Mouse (Mus musculus) heart, adult 2 months (tissue): ENCODE measurements around the gene Lmtk2.

ENCODE experiments used
- CTCF ChIP-seq: fragments of 200-600 bp; IDR thresholded peaks from 2 replicates; pipeline ENCODE4 v1.8.1; 2022; ENCODE audit warnings: antibody characterized with exemption, mild to moderate bottlenecking, moderate library complexity
- EP300 ChIP-seq: fragments of 200-500 bp; IDR thresholded peaks from 2 replicates; pipeline ENCODE4 v1.6.1; 2011; ENCODE audit warnings: low read depth, low read length, control low read depth; ENCODE audit not compliant: insufficient read depth
- POLR2A ChIP-seq: fragments of 200-500 bp; IDR thresholded peaks from 2 replicates; pipeline ENCODE4 v1.6.1; 2011; ENCODE audit warnings: mild to moderate bottlenecking, low read depth, low read length, control low read depth; ENCODE audit not compliant: insufficient read depth

- no peak for TF ChIP-seq CTCF
- no peak for TF ChIP-seq EP300
- TF ChIP-seq POLR2A: no peak
Observed at GRCm38 (mm10) chr5:144230216-144230615, 130.0 kb downstream of the Lmtk2 start.
